Mouse (Mus musculus) embryo, embryonic 11.5 days (tissue): ENCODE data around the gene Sptbn1.
A peak's percentile ranks its signal among the peaks of the same experiment; 100 is the strongest.

Source experiments
- DNase-seq: peaks from one replicate; pipeline ENCODE4 v3.0.0-alpha.2; 2012; ENCODE audit warnings: low read depth, low spot score

Gene Sptbn1

GRCm38 (mm10) chr11:30211663-30212416 lies 56.1 kb downstream of the Sptbn1 start:
- DNase-seq = no peak

- no peak for DNase-seq
Observed at GRCm38 (mm10) chr11:30211141-30211540, 56.8 kb downstream of the Sptbn1 start.

GRCm38 (mm10) chr11:30210100-30210811 lies 57.7 kb downstream of the Sptbn1 start:
- no peak for DNase-seq

GRCm38 (mm10) chr11:30209495-30209894 lies 58.5 kb downstream of the Sptbn1 start:
- DNase-seq = no peak

- DNase-seq = no peak
Observed at GRCm38 (mm10) chr11:30204398-30204797, 63.6 kb downstream of the Sptbn1 start.

- no peak for DNase-seq
Observed at GRCm38 (mm10) chr11:30200391-30200790, 67.6 kb downstream of the Sptbn1 start.

- DNase-seq = peak; percentile 74
Observed at GRCm38 (mm10) chr11:30198091-30198675, 69.8 kb downstream of the Sptbn1 start.

GRCm38 (mm10) chr11:30197564-30198090 lies 70.3 kb downstream of the Sptbn1 start:
- DNase-seq = no peak

- no peak for DNase-seq
Observed at GRCm38 (mm10) chr11:30196368-30197070, 71.5 kb downstream of the Sptbn1 start.

GRCm38 (mm10) chr11:30195756-30196155 lies 72.2 kb downstream of the Sptbn1 start:
- no peak for DNase-seq

- no peak for DNase-seq
Observed at GRCm38 (mm10) chr11:30194800-30195199, 73.2 kb downstream of the Sptbn1 start.

- DNase-seq = no peak
Observed at GRCm38 (mm10) chr11:30190959-30191358, 77.0 kb downstream of the Sptbn1 start.

- DNase-seq = no peak
Observed at GRCm38 (mm10) chr11:30190119-30190518, 77.9 kb downstream of the Sptbn1 start.

- no peak for DNase-seq
Observed at GRCm38 (mm10) chr11:30186902-30187470, 81.0 kb downstream of the Sptbn1 start.

- no peak for DNase-seq
Observed at GRCm38 (mm10) chr11:30184527-30184926, 83.4 kb downstream of the Sptbn1 start.

- no peak for DNase-seq
Observed at GRCm38 (mm10) chr11:30182716-30183411, 85.1 kb downstream of the Sptbn1 start.

- DNase-seq = no peak
Observed at GRCm38 (mm10) chr11:30178193-30178592, 89.8 kb downstream of the Sptbn1 start.

- DNase-seq = no peak
Observed at GRCm38 (mm10) chr11:30177145-30177840, 90.7 kb downstream of the Sptbn1 start.

GRCm38 (mm10) chr11:30176111-30176510 lies 91.9 kb downstream of the Sptbn1 start:
- DNase-seq = no peak

- DNase-seq = no peak
Observed at GRCm38 (mm10) chr11:30175623-30176022, 92.4 kb downstream of the Sptbn1 start.
